Mouse (Mus musculus) G1E (cell line): Measurements from ENCODE around the gene Espnl.

Experiments
- CTCF ChIP-seq: IDR thresholded peaks from 2 replicates; pipeline ENCODE4 v1.5.1; 2012; ENCODE audit warnings: low read depth, low read length, inconsistent platforms, mixed read lengths
- GATA1 ChIP-seq: IDR thresholded peaks from 2 replicates; pipeline ENCODE4 v1.6.1; 2012; ENCODE audit warnings: borderline replicate concordance, low read length, inconsistent platforms, mixed read lengths
- GATA2 ChIP-seq: IDR thresholded peaks from 2 replicates; pipeline ENCODE4 v1.6.1; 2012; ENCODE audit warnings: low read depth, low read length, inconsistent platforms, borderline replicate concordance
- POLR2AphosphoS5 ChIP-seq: IDR thresholded peaks from 2 replicates; pipeline ENCODE4 v1.6.1; 2012; ENCODE audit warnings: low read depth, low read length, inconsistent platforms; ENCODE audit not compliant: insufficient replicate concordance
- TAL1 ChIP-seq: conservative IDR thresholded peaks from 2 replicates; pipeline ENCODE4 v1.6.1; 2012; ENCODE audit warnings: low read depth, low read length, inconsistent platforms, mixed read lengths

DNA sequence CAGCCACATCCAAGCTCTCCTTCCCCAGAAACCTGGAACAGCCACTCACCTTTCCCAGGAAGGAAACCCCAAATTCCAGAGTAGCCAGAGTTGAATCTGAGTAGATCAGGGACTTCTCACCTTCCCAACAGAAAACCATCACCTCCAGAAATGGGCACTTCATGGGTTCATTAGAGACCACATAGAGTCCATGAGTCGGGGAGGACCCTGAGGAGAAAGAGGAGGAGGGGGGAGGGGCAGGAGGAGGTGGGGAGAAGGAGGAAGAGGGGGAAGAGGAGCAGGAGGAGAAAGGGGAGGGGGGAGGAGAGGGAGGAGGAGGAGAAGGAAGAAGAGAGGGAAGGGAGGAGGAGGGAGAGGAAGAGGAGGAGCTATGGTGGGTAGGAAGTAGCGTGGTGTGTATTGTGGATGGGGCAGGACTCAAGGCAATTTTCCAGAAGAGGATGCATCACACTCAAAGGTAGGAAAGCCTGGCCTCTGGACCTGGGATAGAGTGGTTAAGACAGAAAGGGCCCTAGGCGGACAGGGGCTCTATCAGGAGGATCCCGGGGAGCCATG is 3.7 kb downstream of the Espnl start:
- TF ChIP-seq CTCF (no peak), GATA1 (no peak), TAL1 (no peak), POLR2AphosphoS5 (no peak), GATA2 (no peak)
